Mouse (Mus musculus): ENCODE data around the gene Pak1ip1. TPM values are rescaled to one million over a fixed set of nuclear protein-coding genes. Genes with fewer than 3 reads are reported as not detected.

Pak1ip1 gene
- polyA plus RNA-seq (2012; rRNA removed), result 64.3 and 75.2 TPM in 2 replicates

GRCm38 (mm10) chr13:41000926-41001639, at the start of gene Pak1ip1:
Pak1ip1 (plus strand) TSS chr13:41001023.

GRCm38 (mm10) chr13:41015829-41016634, 15.2 kb downstream of the Pak1ip1 start, which contains the start of gene Tmem14c:
Tmem14c (plus strand) TSS chr13:41016292.

Other genes starting within 250 kb of the Pak1ip1 start
- 3.4 and 3.6 TPM in 2 replicates for gene Gcnt2, start 141.3 kb upstream of the Pak1ip1 start, polyA plus RNA-seq (2012; rRNA removed)
- 71.2 and 76.9 TPM in 2 replicates for gene Tmem14c, start 15.3 kb downstream of the Pak1ip1 start, polyA plus RNA-seq (2012; rRNA removed)
- gene Mak, start 78.7 kb downstream of the Pak1ip1 start, polyA plus RNA-seq (2012; rRNA removed), result 1.4 and 1.6 TPM in 2 replicates
- 0.06 TPM in 1 of 2 replicates, not detected in the other for gene Gcm2, start 110.0 kb downstream of the Pak1ip1 start, polyA plus RNA-seq (2012; rRNA removed)
- gene Sycp2l, start 113.3 kb downstream of the Pak1ip1 start, polyA plus RNA-seq (2012; rRNA removed), result 0.01 and 0.04 TPM in 2 replicates
- gene Elovl2, start 219.4 kb downstream of the Pak1ip1 start, polyA plus RNA-seq (2012; rRNA removed), result 25.1 and 30.4 TPM in 2 replicates
- gene Smim13, start 248.8 kb downstream of the Pak1ip1 start, polyA plus RNA-seq (2012; rRNA removed), result 15.3 and 16.1 TPM in 2 replicates

Data from central nervous system, embryonic 14 days (tissue).